Mouse (Mus musculus) lung, embryonic 14.5 days (tissue): ENCODE data around the gene Tmem242. TPM values are rescaled to one million over a fixed set of nuclear protein-coding genes. Genes with fewer than 3 reads are reported as not detected.
A peak's percentile ranks its signal among the peaks of the same experiment; 100 is the strongest.

ENCODE experiments used
- ATAC-seq: fragments of 200-750 bp; cut with Nextera tagmentation; 2 replicates; pipeline ENCODE4 v1.8.0; 2017; ENCODE audit warnings: mild to moderate bottlenecking, moderate TSS enrichment, moderate library complexity; ENCODE audit not compliant: insufficient read depth
- DNase-seq: peaks from one replicate; pipeline ENCODE4 v3.0.0-alpha.2; 2015
- H3K27ac ChIP-seq: fragments of 300-500 bp; sonication (generic); 2 replicates; pipeline ENCODE4 v1.5.1; 2014; ENCODE audit warnings: low read depth, mild to moderate bottlenecking, moderate library complexity
- H3K27me3 ChIP-seq: fragments of 300-500 bp; sonication (generic); 2 replicates; pipeline ENCODE4 v1.6.1; 2014; ENCODE audit warnings: low read length, control low read depth; ENCODE audit not compliant: insufficient read depth
- H3K36me3 ChIP-seq: fragments of 300-500 bp; sonication (generic); 2 replicates; pipeline ENCODE4 v1.6.1; 2014; ENCODE audit warnings: control low read depth; ENCODE audit not compliant: insufficient read depth
- H3K4me1 ChIP-seq: fragments of 300-500 bp; sonication (generic); 2 replicates; pipeline ENCODE4 v1.6.1; 2014; ENCODE audit warnings: antibody characterized with exemption, control low read depth; ENCODE audit not compliant: insufficient read depth
- H3K4me2 ChIP-seq: fragments of 300-500 bp; sonication (generic); 2 replicates; pipeline ENCODE4 v1.6.1; 2014; ENCODE audit warnings: mild to moderate bottlenecking
- H3K4me3 ChIP-seq: fragments of 300-500 bp; sonication (generic); 2 replicates; pipeline ENCODE4 v1.5.1; 2014; ENCODE audit warnings: low read depth, low read length
- H3K9ac ChIP-seq: fragments of 300-500 bp; sonication (generic); 2 replicates; pipeline ENCODE4 v1.6.1; 2014
- H3K9me3 ChIP-seq: fragments of 300-500 bp; sonication (generic); 2 replicates; pipeline ENCODE4 v1.6.1; 2016; ENCODE audit warnings: low read depth, low read length, control low read depth
- CTCF ChIP-seq: IDR thresholded peaks from 2 replicates; pipeline ENCODE4 v1.5.1; 2016; ENCODE audit warnings: antibody characterized with exemption, low read depth
- WGBS: fragments of 180-500 bp; shearing (Covaris S2); extraction: QIAGEN DNeasy Blood & Tissue Kit; methylation state at CpG from one replicate; pipeline ENCODE4 v1.1.7; 2014; 5-methylcytosine and 5-hydroxymethylcytosine counted together
- polyA plus RNA-seq: library from polyadenylated mRNA; unstranded; fragments of >200 nt; fragmentation: Nextera tagmentation; extraction: Ambion mirVana; gene quantifications from 2 replicates; pipeline ENCODE4 v1.2.1, GENCODE M21; 2014

Tmem242 gene
- polyA plus RNA-seq, 1 experiment from 2014 or later, result 127 TPM

- no peak overlapping the region for H3K9ac ChIP-seq
- no peak overlapping the region for H3K4me2 ChIP-seq
- no peaks in the 10 kb centered on the region for H3K36me3 ChIP-seq
- 69% methylated on average over 5 of the region's 5 CpGs for WGBS
- no peak for DNase-seq
- TF ChIP-seq CTCF, result no peak
- no peaks in the 10 kb centered on the region for H3K9me3 ChIP-seq
- ATAC-seq, result no peak
- no peaks in the 10 kb centered on the region for H3K27me3 ChIP-seq
- no peak overlapping the region for H3K27ac ChIP-seq
- H3K4me3 ChIP-seq, result no peak overlapping the region
- H3K4me1 ChIP-seq, result no peaks in the 10 kb centered on the region; the same call in 1 of the 2 replicates
These were observed 43.8 kb downstream of the Tmem242 start for GRCm38 (mm10) chr17:5396213-5396612.

DNA sequence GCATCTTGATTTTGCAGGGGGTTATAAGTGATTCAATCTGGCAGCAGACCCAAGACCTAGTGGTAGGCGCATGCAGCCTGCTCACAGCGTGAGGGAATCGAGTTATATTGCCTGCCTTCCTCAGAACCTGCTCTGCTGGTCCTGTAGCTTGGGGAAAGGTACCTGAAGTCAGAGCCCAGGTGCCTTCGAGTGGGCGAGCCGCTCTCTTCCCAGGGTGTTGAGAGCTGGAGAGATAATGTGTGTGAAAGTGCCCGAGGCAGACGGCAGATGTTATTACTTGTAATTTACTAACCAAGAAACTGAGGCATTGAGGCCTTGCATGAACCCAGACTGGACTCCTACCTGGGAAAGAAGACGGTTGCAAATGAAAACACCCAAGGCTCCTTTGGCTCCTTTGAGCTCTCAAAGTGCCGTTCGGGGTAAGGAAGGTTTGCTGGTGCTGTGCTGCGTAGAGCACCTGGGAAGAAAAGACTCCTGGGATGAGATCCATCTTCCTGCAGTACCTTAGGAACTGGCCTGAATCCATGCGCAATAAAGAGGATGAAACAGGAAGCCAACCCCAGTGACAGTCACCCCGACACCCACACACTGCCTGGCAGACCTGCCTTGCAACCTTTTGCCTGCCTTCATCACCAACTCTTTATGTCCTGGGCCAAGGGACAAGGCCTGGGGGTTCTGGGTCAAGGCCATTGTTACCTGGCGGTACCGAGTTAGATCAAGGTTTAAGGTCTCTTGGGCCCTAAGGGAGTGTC, 44.4 kb downstream of the Tmem242 start:
- no peak for DNase-seq

GRCm38 (mm10) chr17:5390682-5391081, 49.4 kb downstream of the Tmem242 start:
- Histone ChIP-seq H3K4me3 (no peak overlapping the region), H3K27ac (no peak overlapping the region), H3K4me1 (no peaks in the 10 kb centered on the region), H3K27me3 (no peaks in the 10 kb centered on the region), H3K36me3 (no peaks in the 10 kb centered on the region), H3K9ac (no peak overlapping the region), H3K4me2 (no peak overlapping the region), H3K9me3 (no peaks in the 10 kb centered on the region)
- TF ChIP-seq CTCF, result no peak
- WGBS, result 63% methylated on average over 10 of the region's 10 CpGs
- DNase-seq (no peak), ATAC-seq (no peak)

More for the DNA sequence above, 44.4 kb downstream of the Tmem242 start:
- no peak overlapping the region for H3K9ac ChIP-seq
- no peaks in the 10 kb centered on the region; the same call in 1 of the 2 replicates for H3K4me1 ChIP-seq
- TF ChIP-seq CTCF, result no peak
- no peaks in the 10 kb centered on the region for H3K27me3 ChIP-seq
- WGBS, result 74% methylated on average over 16 of the region's 16 CpGs
- H3K27ac ChIP-seq, result no peak overlapping the region
- no peak for ATAC-seq
- H3K36me3 ChIP-seq, result no peaks in the 10 kb centered on the region
- no peak overlapping the region for H3K4me2 ChIP-seq
- H3K4me3 ChIP-seq, result no peak overlapping the region
- H3K9me3 ChIP-seq, result no peaks in the 10 kb centered on the region

- ATAC-seq, result no peak
- 72% methylated on average over 3 of the region's 3 CpGs for WGBS
- no peaks in the 10 kb centered on the region for H3K9me3 ChIP-seq
These were observed 51.7 kb downstream of the Tmem242 start for GRCm38 (mm10) chr17:5388351-5388750.

DNA sequence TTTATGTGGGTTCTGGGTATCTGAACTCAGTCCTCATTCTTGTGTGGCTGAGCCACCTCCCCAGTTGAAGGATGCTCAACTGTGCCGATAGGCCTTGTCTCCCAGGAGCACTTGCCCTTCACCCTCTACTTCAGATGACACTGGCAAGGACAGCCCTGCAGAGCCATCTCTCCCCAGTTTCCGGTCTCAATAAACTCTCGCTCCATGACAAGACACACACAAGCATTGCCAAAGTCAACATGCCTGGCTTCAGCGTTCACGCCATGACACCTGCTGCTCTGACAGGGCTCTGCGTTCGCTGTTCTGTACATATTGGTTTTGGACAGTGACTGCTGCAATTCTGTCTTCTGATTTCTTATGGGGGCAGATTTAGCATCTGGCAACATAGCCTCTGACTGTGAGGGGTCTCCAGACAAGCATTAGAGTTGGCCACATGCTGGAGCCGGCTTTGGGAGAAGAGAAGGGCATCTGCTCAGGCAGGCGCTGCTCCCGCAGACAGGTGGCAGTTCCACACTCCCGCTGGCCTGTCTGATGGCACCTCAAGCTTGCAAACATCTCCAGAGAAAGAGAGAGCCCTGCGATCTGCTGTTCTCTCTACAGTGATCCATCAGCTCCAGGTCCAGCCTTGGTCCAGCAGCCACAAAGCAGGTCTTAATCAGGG, 53.0 kb downstream of the Tmem242 start:
- no peaks in the 10 kb centered on the region for H3K9me3 ChIP-seq
- H3K27me3 ChIP-seq, result no peaks in the 10 kb centered on the region
- no peak overlapping the region for H3K27ac ChIP-seq
- DNase-seq (no peak), ATAC-seq (no peak)
- H3K9ac ChIP-seq, result no peak overlapping the region
- WGBS, result 67% methylated on average over 12 of the region's 12 CpGs
- H3K4me2 ChIP-seq, result no peak overlapping the region
- H3K36me3 ChIP-seq, result no peaks in the 10 kb centered on the region
- H3K4me3 ChIP-seq, result no peak overlapping the region
- TF ChIP-seq CTCF, result no peak
- H3K4me1 ChIP-seq, result no peaks in the 10 kb centered on the region

More at GRCm38 (mm10) chr17:5388351-5388750, 51.7 kb downstream of the Tmem242 start:
- no peaks in the 10 kb centered on the region for H3K4me1 ChIP-seq
- no peak overlapping the region for H3K27ac ChIP-seq
- TF ChIP-seq CTCF, result no peak
- H3K9ac ChIP-seq, result no peak overlapping the region
- no peaks in the 10 kb centered on the region for H3K27me3 ChIP-seq
- H3K36me3 ChIP-seq, result no peaks in the 10 kb centered on the region
- no peak for DNase-seq
- no peak overlapping the region for H3K4me3 ChIP-seq
- H3K4me2 ChIP-seq, result no peak overlapping the region

GRCm38 (mm10) chr17:5385694-5386093, 54.4 kb downstream of the Tmem242 start:
- DNase-seq, result no peak
- WGBS, result 73% methylated on average over 1 of the region's 1 CpGs
- H3K4me2 ChIP-seq, result no peak overlapping the region
- H3K9me3 ChIP-seq, result no peaks in the 10 kb centered on the region
- no peaks in the 10 kb centered on the region for H3K36me3 ChIP-seq
- no peaks in the 10 kb centered on the region for H3K27me3 ChIP-seq
- no peak overlapping the region for H3K4me3 ChIP-seq
- H3K9ac ChIP-seq, result no peak overlapping the region
- no peak for TF ChIP-seq CTCF
- ATAC-seq, result no peak
- H3K4me1 ChIP-seq, result no peaks in the 10 kb centered on the region
- H3K27ac ChIP-seq, result no peak overlapping the region

GRCm38 (mm10) chr17:5377930-5378310, 62.1 kb downstream of the Tmem242 start:
- WGBS, result 29% methylated on average over 7 of the region's 7 CpGs
- Histone ChIP-seq H3K27ac (no peak overlapping the region), H3K4me2 (no peak overlapping the region), H3K9ac (no peak overlapping the region), H3K4me1 (no peaks in the 10 kb centered on the region), H3K4me3 (no peak overlapping the region), H3K27me3 (no peaks in the 10 kb centered on the region), H3K36me3 (no peaks in the 10 kb centered on the region), H3K9me3 (no peaks in the 10 kb centered on the region)
- no peak for TF ChIP-seq CTCF
- no peak for ATAC-seq
- peak; percentile 32 for DNase-seq
